Mouse (Mus musculus) kidney, adult 11 months (tissue): Measurements from ENCODE around the gene Dock10.

Experiments used
- DNase-seq: peaks from one replicate; pipeline ENCODE4 v3.0.0; 2022

Dock10 gene

GRCm38 (mm10) chr1:80453971-80454370, 304.4 kb downstream of the Dock10 start:
- DNase-seq, result no peak

GRCm38 (mm10) chr1:80451914-80452549, 306.3 kb downstream of the Dock10 start:
- DNase-seq, result no peak
